Mouse (Mus musculus) thymus, postnatal 25 days (tissue): ENCODE data around the gene Crhr2.

Experiments used
- DNase-seq: peaks from one replicate; pipeline ENCODE4 v3.0.0; 2022

The Crhr2 gene

GRCm38 (mm10) chr6:55043206-55043605 lies 89.6 kb downstream of the Crhr2 start:
- DNase-seq, result no peak
